Mouse (Mus musculus) A20 (cell line): ENCODE measurements around the gene AC124502.3.
"Not testable (repeated sequence)": the region's sequence is repeated elsewhere in the genome, so short reads cannot be mapped to it uniquely, and the experiment has no call there.

Experiments used
- DNase-seq: peaks from one replicate; pipeline ENCODE4 v3.0.0-alpha.2; 2011; ENCODE audit warnings: low read depth, low spot score

Gene AC124502.3

GRCm38 (mm10) chr19:5083961-5084833, 45.5 kb downstream of the AC124502.3 start:
- DNase-seq = no peak

- no peak for DNase-seq
Observed at GRCm38 (mm10) chr19:5084834-5085144, 46.1 kb downstream of the AC124502.3 start.

- no peak for DNase-seq
Observed at GRCm38 (mm10) chr19:5085145-5085863, 46.6 kb downstream of the AC124502.3 start, which contains the start of gene Tmem151a. TSS of gene Tmem151a (minus strand) at chr19:5085531.

- not testable (repeated sequence) for DNase-seq
Observed at GRCm38 (mm10) chr19:5086533-5086932, 47.8 kb downstream of the AC124502.3 start.

DNA sequence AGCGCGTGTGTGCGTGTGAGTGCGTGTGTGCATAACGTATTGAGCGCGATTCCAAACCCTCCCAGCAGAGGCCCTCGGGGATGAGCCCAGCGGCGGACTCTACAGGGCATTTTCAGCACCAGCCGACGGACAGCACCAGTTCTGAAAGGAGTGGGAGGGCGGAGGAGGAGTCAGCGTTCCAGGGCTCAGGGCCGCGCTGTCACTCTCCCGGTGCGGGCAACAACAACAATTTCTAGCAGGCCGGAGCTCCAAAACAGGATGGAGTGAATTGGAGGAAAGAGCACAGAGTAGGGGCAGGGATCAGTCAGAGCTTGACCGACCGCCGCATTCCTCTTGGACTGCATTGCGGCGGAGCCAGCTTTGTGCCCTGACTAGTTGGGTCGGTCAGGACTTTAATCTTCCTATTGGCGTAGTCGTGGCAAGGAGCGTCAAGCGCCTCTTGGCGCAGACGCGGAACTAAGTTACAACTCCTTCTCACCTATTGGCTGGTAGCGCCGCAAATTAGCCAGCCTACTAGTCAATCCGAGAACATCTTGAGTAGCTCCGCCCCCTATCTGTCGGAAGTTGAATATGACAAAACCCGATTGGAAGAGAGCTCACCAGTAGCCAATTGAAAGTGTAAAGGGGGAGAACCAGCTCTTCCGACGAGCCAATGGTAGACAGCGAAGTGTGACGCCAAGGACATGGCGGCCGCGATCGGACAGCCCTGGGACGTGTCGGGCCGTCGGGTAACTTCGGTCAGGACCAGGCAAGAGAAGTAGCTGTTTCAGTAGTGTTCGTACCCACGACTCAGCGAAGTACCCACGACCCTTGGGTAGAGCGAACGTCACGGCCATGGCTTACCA, 49.4 kb downstream of the AC124502.3 start, which contains the start of gene Yif1a:
Yif1a (plus strand) TSS at position 655 of the 845 bp plus-strand sequence.
- DNase-seq = peak; percentile 98

DNA sequence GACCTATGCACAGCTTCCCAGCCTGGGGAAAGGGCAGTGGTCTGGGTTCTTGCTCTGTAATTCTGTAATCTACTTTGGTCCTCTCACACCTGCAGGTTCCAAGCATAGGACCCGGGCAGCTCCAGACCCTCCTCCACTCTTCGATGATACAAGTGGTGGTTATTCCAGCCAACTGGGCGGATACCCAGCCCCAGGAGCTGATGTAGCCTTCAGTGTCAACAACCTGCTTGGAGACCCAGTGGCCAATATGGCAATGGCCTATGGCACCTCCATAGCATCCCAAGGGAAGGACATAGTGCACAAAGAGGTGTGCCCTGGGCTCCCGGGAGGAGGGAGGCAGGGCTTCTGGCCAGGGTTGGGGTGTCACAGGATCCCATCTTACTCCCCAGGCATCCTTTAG, 50.6 kb downstream of the AC124502.3 start:
- no peak for DNase-seq

- no peak for DNase-seq
Observed at GRCm38 (mm10) chr19:5092083-5092482, 53.4 kb downstream of the AC124502.3 start.

- DNase-seq = no peak
Observed at GRCm38 (mm10) chr19:5093481-5094242, 55.0 kb downstream of the AC124502.3 start.

DNA sequence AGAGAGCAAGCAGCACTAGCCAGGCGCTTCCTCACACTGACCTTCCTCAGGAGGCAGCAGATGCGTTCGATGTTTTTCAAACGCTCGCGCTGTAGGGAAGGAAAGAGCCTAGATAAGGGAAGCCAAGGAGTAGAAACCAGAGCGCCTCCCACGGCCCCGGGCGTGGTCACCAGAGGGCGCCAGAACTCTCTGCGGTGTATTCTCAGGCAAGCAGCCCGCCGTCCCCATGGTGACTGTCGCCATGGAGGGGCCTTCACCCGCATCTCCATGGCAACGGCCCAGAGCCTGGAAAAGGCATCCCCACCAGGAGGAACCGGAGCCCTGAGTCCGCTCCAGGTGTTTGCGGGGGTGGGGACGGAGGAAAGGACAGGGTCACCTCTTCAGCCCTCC, 55.5 kb downstream of the AC124502.3 start:
- peak; percentile 83 for DNase-seq

- no peak for DNase-seq
Observed at GRCm38 (mm10) chr19:5094746-5095417, 56.2 kb downstream of the AC124502.3 start.

- DNase-seq = no peak
Observed at GRCm38 (mm10) chr19:5095887-5096474, 57.3 kb downstream of the AC124502.3 start.

DNA sequence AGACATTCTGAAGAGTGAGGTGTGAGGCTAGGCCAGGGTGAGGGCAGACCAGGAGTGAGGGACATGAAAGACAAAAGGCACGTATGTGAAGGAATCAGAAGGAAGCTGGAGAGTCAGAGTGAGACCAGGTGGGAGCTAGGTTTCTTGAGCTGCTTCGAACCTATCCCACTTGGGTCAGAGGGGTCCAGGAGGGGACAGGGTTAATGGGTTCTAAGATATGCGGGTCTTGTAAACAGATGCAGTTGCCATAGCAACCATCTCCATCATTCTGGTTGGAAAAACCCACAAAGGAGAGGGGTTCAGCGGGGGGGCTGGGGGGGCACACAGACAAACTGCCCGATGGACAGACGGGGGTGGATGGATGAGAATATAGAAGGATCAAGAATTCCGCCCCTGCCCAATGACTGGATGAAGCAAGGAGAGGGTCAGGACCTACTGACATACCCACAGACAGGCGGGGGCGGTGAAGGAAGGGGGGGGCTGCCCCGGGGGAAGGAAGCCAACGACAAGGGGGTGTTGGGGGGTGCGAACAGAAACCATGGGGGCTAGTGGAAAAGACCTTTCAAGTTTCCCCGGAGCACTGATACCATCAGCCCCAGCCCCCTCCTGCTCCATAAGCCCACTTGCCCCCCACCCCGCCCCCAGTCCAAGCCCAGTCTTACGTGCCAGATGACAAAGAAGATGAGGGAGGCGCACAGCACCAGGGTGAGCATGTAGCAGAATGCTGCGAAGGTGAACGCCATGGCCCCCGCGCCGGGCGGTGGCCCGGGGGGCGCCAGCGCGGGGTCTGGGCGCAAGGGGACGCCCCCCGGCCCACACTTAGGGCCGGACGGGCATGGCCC, 59.1 kb downstream of the AC124502.3 start:
- DNase-seq = no peak

- DNase-seq = peak; percentile 53
Observed at GRCm38 (mm10) chr19:5098363-5099143, 59.9 kb downstream of the AC124502.3 start, which contains the start of gene Cnih2. TSS of gene Cnih2 (minus strand) at chr19:5098521.
